Mouse (Mus musculus): ENCODE data around the gene Defa23. TPM values are rescaled to one million over a fixed set of nuclear protein-coding genes. Genes with fewer than 3 reads are reported as not detected.
"Not testable (repeated sequence)": the region's sequence is repeated elsewhere in the genome, so short reads cannot be mapped to it uniquely, and the experiment has no call there.

The Defa23 gene
- not detected in 2 replicates for polyA plus RNA-seq (2016; fragmentation: Nextera tagmentation; extraction: Ambion mirVana)

GRCm38 (mm10) chr8:21054747-21055146 lies at the start of gene Defa23:
Defa23 (plus strand) TSS chr8:21055047.
- not testable (repeated sequence) for H3K27ac ChIP-seq (ENCODE audit: poor library complexity, severe bottlenecking); H3K36me3 ChIP-seq; H3K4me1 ChIP-seq (replicated peaks); H3K27me3 ChIP-seq (replicated peaks); H3K9me3 ChIP-seq (replicated peaks); H3K4me3 ChIP-seq; ATAC-seq (ENCODE audit: insufficient number of reproducible peaks, low FRiP score); H3K4me2 ChIP-seq; H3K9ac ChIP-seq
- no CpG with 5 or more reads among the region's 1 CpGs for WGBS

- no peaks in the 10 kb centered on the region for H3K4me1 ChIP-seq (replicated peaks)
- no peaks in the 10 kb centered on the region for H3K27me3 ChIP-seq (replicated peaks)
- WGBS, result 28% methylated on average over 1 of the region's 1 CpGs
- H3K4me3 ChIP-seq, result no peak overlapping the region
- H3K27ac ChIP-seq (ENCODE audit: poor library complexity, severe bottlenecking), result no peak overlapping the region
- no peak for ATAC-seq (ENCODE audit: insufficient number of reproducible peaks, low FRiP score)
- H3K9ac ChIP-seq, result no peak overlapping the region
- H3K4me2 ChIP-seq, result no peak overlapping the region
- peaks cover 10% of the 10 kb centered on the region for H3K9me3 ChIP-seq (replicated peaks)
- H3K36me3 ChIP-seq, result no peaks in the 10 kb centered on the region
These were observed 48.0 kb upstream of the Defa23 start for GRCm38 (mm10) chr8:21006801-21007200.

GRCm38 (mm10) chr8:21008578-21008977 lies 46.3 kb upstream of the Defa23 start:
- H3K27ac ChIP-seq (ENCODE audit: poor library complexity, severe bottlenecking); H3K9ac ChIP-seq; H3K36me3 ChIP-seq; H3K4me3 ChIP-seq; H3K27me3 ChIP-seq (replicated peaks); ATAC-seq (ENCODE audit: insufficient number of reproducible peaks, low FRiP score); H3K4me1 ChIP-seq (replicated peaks); H3K4me2 ChIP-seq: not testable (repeated sequence)
- WGBS, result 39% methylated on average over 6 of the region's 6 CpGs
- H3K9me3 ChIP-seq (replicated peaks), result peaks cover 16% of the 10 kb centered on the region

- not testable (repeated sequence) for H3K27ac ChIP-seq (ENCODE audit: poor library complexity, severe bottlenecking); H3K36me3 ChIP-seq; H3K27me3 ChIP-seq (replicated peaks); ATAC-seq (ENCODE audit: insufficient number of reproducible peaks, low FRiP score); H3K4me3 ChIP-seq; H3K4me2 ChIP-seq; H3K9ac ChIP-seq; H3K4me1 ChIP-seq (replicated peaks)
- peaks cover 13% of the 10 kb centered on the region for H3K9me3 ChIP-seq (replicated peaks)
- 48% methylated on average over 1 of the region's 1 CpGs for WGBS
These were observed 44.3 kb upstream of the Defa23 start for GRCm38 (mm10) chr8:21010548-21010947.

- ATAC-seq (ENCODE audit: insufficient number of reproducible peaks, low FRiP score); H3K27me3 ChIP-seq (replicated peaks); H3K9ac ChIP-seq; H3K27ac ChIP-seq (ENCODE audit: poor library complexity, severe bottlenecking); H3K4me1 ChIP-seq (replicated peaks); H3K4me3 ChIP-seq; H3K36me3 ChIP-seq; H3K4me2 ChIP-seq; H3K9me3 ChIP-seq (replicated peaks): not testable (repeated sequence)
- WGBS, result no CpG with 5 or more reads among the region's 1 CpGs
These were observed 29.6 kb upstream of the Defa23 start, which contains the start of gene Defa21 for GRCm38 (mm10) chr8:21025245-21025644. Defa21 (plus strand) TSS chr8:21025545.

DNA sequence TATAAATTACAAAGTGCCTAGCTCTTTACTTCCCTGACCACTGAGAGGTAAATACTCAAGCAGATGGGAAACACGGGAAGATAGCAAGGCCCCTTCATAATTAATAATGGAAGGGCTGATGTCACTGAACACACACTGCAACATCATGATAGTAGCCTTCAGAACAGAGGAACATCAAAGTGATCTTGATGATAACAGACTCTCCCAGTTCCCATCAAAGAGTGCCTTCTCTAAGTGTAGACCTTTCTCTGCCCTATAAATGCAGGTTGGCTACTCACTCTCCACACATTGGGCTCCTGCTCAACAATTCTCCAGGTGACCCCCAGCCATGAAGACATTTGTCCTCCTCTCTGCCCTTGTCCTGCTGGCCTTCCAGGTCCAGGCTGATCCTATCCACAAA lies 9.9 kb downstream of the Defa23 start, which contains the start of gene Defa35:
TSS of gene Defa35 (plus strand) at position 301 of the 400 bp plus-strand sequence.
- H3K4me2 ChIP-seq; H3K4me1 ChIP-seq (replicated peaks); H3K9me3 ChIP-seq (replicated peaks); H3K9ac ChIP-seq; ATAC-seq (ENCODE audit: insufficient number of reproducible peaks, low FRiP score); H3K4me3 ChIP-seq; H3K36me3 ChIP-seq; H3K27ac ChIP-seq (ENCODE audit: poor library complexity, severe bottlenecking); H3K27me3 ChIP-seq (replicated peaks): not testable (repeated sequence)
- WGBS, result 72% methylated on average over 1 of the region's 1 CpGs

DNA sequence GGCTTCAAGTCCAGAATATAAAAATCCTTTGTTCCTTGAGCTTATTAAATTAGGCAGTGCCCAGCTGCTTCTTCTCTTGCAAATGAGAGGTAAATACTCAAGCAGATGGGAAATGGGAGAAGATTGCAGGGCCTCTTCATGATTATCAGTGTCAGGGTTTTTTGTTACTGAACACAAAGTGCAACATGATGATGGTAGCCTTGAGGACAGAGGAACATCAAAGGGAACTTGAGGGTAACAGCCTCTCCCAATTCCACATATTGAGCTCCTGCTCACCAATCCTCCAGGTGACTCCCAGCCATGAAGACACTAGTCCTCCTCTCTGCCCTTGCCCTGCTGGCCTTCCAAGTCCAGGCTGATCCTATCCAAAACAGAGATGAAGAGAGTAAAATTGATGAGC lies 29.3 kb downstream of the Defa23 start, which contains the start of gene Defa25:
TSS of gene Defa25 (plus strand) at position 301 of the 400 bp plus-strand sequence.
- H3K27me3 ChIP-seq (replicated peaks); H3K4me1 ChIP-seq (replicated peaks); H3K36me3 ChIP-seq; H3K4me2 ChIP-seq; H3K27ac ChIP-seq (ENCODE audit: poor library complexity, severe bottlenecking); H3K9me3 ChIP-seq (replicated peaks); H3K9ac ChIP-seq; H3K4me3 ChIP-seq; ATAC-seq (ENCODE audit: insufficient number of reproducible peaks, low FRiP score): not testable (repeated sequence)

DNA sequence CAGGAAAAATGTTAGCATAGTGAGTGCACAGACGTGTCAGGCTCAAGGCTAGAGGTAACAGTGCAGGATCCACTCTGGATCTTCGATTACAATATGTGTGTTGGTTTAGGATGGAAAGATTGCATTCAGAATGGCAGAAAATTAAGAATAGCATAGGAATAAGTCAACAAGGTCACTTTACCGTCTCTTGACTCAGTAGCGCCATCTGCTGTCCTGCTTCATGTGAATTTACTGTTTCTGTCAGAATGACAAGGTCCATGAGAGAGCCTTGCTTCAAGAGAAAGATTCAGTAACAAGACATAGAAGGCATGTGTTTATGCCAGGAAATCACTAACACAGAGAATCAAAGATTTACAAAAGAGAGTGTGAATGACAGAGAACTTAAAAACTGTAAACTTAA lies 38.3 kb downstream of the Defa23 start:
- 37% methylated on average over 4 of the region's 4 CpGs for WGBS
- Histone ChIP-seq H3K27ac (ENCODE audit: poor library complexity, severe bottlenecking) (no peak overlapping the region), H3K27me3 (replicated peaks) (no peaks in the 10 kb centered on the region), H3K9ac (no peak overlapping the region), H3K4me2 (no peak overlapping the region), H3K9me3 (replicated peaks) (no peaks in the 10 kb centered on the region), H3K36me3 (no peaks in the 10 kb centered on the region), H3K4me3 (no peak overlapping the region), H3K4me1 (replicated peaks) (no peaks in the 10 kb centered on the region)
- ATAC-seq (ENCODE audit: insufficient number of reproducible peaks, low FRiP score), result no peak

- H3K9ac ChIP-seq; H3K4me1 ChIP-seq (replicated peaks); H3K27ac ChIP-seq (ENCODE audit: poor library complexity, severe bottlenecking); H3K9me3 ChIP-seq (replicated peaks); H3K36me3 ChIP-seq; ATAC-seq (ENCODE audit: insufficient number of reproducible peaks, low FRiP score); H3K4me2 ChIP-seq; H3K4me3 ChIP-seq; H3K27me3 ChIP-seq (replicated peaks): not testable (repeated sequence)
- WGBS, result 83% methylated on average over 1 of the region's 2 CpGs
These were observed 41.1 kb downstream of the Defa23 start, which contains the start of gene Gm14851 for GRCm38 (mm10) chr8:21095950-21096349. Gm14851 (minus strand) TSS chr8:21096050.

Other genes with a start within 250 kb of the Defa23 start
- not detected in 2 replicates for gene Defb33, start 162.4 kb upstream of the Defa23 start, polyA plus RNA-seq (2016; fragmentation: Nextera tagmentation; extraction: Ambion mirVana)
- not detected in 2 replicates for gene Gm15056, start 152.4 kb upstream of the Defa23 start, polyA plus RNA-seq (2016; fragmentation: Nextera tagmentation; extraction: Ambion mirVana)
- not detected in 2 replicates for gene Gm6040, start 133.0 kb upstream of the Defa23 start, polyA plus RNA-seq (2016; fragmentation: Nextera tagmentation; extraction: Ambion mirVana)
- not detected in 2 replicates for gene AY761185, start 110.3 kb upstream of the Defa23 start, polyA plus RNA-seq (2016; fragmentation: Nextera tagmentation; extraction: Ambion mirVana)
- gene Defa21, start 29.5 kb upstream of the Defa23 start, polyA plus RNA-seq (2016; fragmentation: Nextera tagmentation; extraction: Ambion mirVana), result not detected in 2 replicates
- not detected in 2 replicates for gene Defa35, start 10.0 kb downstream of the Defa23 start, polyA plus RNA-seq (2016; fragmentation: Nextera tagmentation; extraction: Ambion mirVana)
- not detected in 2 replicates for gene Defa25, start 29.4 kb downstream of the Defa23 start, polyA plus RNA-seq (2016; fragmentation: Nextera tagmentation; extraction: Ambion mirVana)
- not detected in 2 replicates for gene Gm14851, start 41.0 kb downstream of the Defa23 start, polyA plus RNA-seq (2016; fragmentation: Nextera tagmentation; extraction: Ambion mirVana)
- not detected in 2 replicates for gene Defa30, start 79.6 kb downstream of the Defa23 start, polyA plus RNA-seq (2016; fragmentation: Nextera tagmentation; extraction: Ambion mirVana)
- gene Defa22, start 107.2 kb downstream of the Defa23 start, polyA plus RNA-seq (2016; fragmentation: Nextera tagmentation; extraction: Ambion mirVana), result not detected in 2 replicates
- not detected in 2 replicates for gene Defa31, start 136.6 kb downstream of the Defa23 start, polyA plus RNA-seq (2016; fragmentation: Nextera tagmentation; extraction: Ambion mirVana)
- not detected in 2 replicates for gene Gm15293, start 146.5 kb downstream of the Defa23 start, polyA plus RNA-seq (2016; fragmentation: Nextera tagmentation; extraction: Ambion mirVana)
- gene Gm15292, start 194.7 kb downstream of the Defa23 start, polyA plus RNA-seq (2016; fragmentation: Nextera tagmentation; extraction: Ambion mirVana), result not detected in 2 replicates

All from heart, embryonic 12.5 days (tissue).